Mouse (Mus musculus) ES-E14 (cell line): ENCODE measurements around the gene Abr. TPM values are rescaled to one million over a fixed set of nuclear protein-coding genes. Genes with fewer than 3 reads are reported as not detected.

ENCODE experiments used
- DNase-seq: peaks from one replicate; pipeline ENCODE4 v3.0.0-alpha.2; 2013; ENCODE audit warnings: low read depth, low spot score
- H3K27ac ChIP-seq: 2 replicates; pipeline ENCODE4 v1.5.1; 2012; ENCODE audit warnings: low read depth, mild to moderate bottlenecking, low read length, moderate library complexity, mixed read lengths; ENCODE audit not compliant: poor library complexity, insufficient read depth, severe bottlenecking
- H3K36me3 ChIP-seq: 2 replicates; pipeline ENCODE4 v1.6.1; 2012; ENCODE audit warnings: mild to moderate bottlenecking, low read length, moderate library complexity, mixed read lengths; ENCODE audit not compliant: control insufficient read depth, poor library complexity, insufficient read depth, severe bottlenecking
- H3K4me1 ChIP-seq, 2 experiments: fragments of 150-350 bp in 1 of 2; sonication (generic) in 1 of 2; 2 replicates each; pipeline ENCODE4 v1.6.1; 2012; ENCODE audit warnings: low read length in 2 of 2, mild to moderate bottlenecking in 1 of 2, mixed read lengths in 1 of 2; ENCODE audit not compliant: control insufficient read depth in 2 of 2, insufficient read depth in 2 of 2, poor library complexity in 1 of 2
- H3K4me3 ChIP-seq, 2 experiments: fragments of 150-350 bp in 1 of 2; sonication (generic) in 1 of 2; 2 replicates each; pipeline ENCODE4 v1.5.1; 2012; ENCODE audit warnings: low read length in 2 of 2, low read depth in 1 of 2, mild to moderate bottlenecking in 1 of 2, mixed read lengths in 1 of 2; ENCODE audit not compliant: insufficient read depth in 1 of 2, poor library complexity in 1 of 2, severe bottlenecking in 1 of 2
- H3K9ac ChIP-seq: 2 replicates; pipeline ENCODE4 v1.6.1; 2012; ENCODE audit warnings: low read depth, mild to moderate bottlenecking, low read length, mixed read lengths; ENCODE audit not compliant: poor library complexity, insufficient read depth, severe bottlenecking
- H3K9me3 ChIP-seq: fragments of 150-350 bp; sonication (generic); 2 replicates; pipeline ENCODE4 v1.6.1; 2012; ENCODE audit warnings: low read depth, mild to moderate bottlenecking, low read length; ENCODE audit not compliant: control insufficient read depth, insufficient read depth
- CHD2 ChIP-seq: IDR thresholded peaks from 2 replicates; pipeline ENCODE4 v1.6.1; 2014; ENCODE audit warnings: mild to moderate bottlenecking, low read depth, low read length, inconsistent platforms
- HCFC1 ChIP-seq: IDR thresholded peaks from 2 replicates; pipeline ENCODE4 v1.6.1; 2012; ENCODE audit warnings: low read length, inconsistent platforms, borderline replicate concordance; ENCODE audit not compliant: insufficient read depth
- MAFK ChIP-seq: IDR thresholded peaks from 2 replicates; pipeline ENCODE4 v1.6.1; 2014; ENCODE audit warnings: mild to moderate bottlenecking, low read depth, low read length, inconsistent platforms; ENCODE audit not compliant: insufficient read depth
- ZC3H11A ChIP-seq: IDR thresholded peaks from 2 replicates; pipeline ENCODE4 v1.6.1; 2012; ENCODE audit warnings: low read depth, mild to moderate bottlenecking, inconsistent platforms, low read length, borderline replicate concordance
- ZNF384 ChIP-seq: IDR thresholded peaks from 2 replicates; pipeline ENCODE4 v1.6.1; 2012; ENCODE audit warnings: low read depth, low read length, inconsistent platforms
- in situ Hi-C, 2 experiments: fragments of 600-800 bp; cut with MboI; formaldehyde crosslinking; loops; one replicate each; pipeline ENCODE4 v1.15.1; 2025; ENCODE audit warnings: low sequenced_read_pairs in 2 of 2, inconsistent platforms in 1 of 2; ENCODE audit not compliant: unreplicated experiment in 2 of 2
- total RNA-seq: library from RNA; depleted of rRNA; stranded (reverse); fragments of 300-350 nt; gene quantifications from 2 replicates; pipeline ENCODE4 v1.2.3, GENCODE M21; 2012

The Abr gene
- total RNA-seq, 1 experiment = 28.6 TPM

DNA sequence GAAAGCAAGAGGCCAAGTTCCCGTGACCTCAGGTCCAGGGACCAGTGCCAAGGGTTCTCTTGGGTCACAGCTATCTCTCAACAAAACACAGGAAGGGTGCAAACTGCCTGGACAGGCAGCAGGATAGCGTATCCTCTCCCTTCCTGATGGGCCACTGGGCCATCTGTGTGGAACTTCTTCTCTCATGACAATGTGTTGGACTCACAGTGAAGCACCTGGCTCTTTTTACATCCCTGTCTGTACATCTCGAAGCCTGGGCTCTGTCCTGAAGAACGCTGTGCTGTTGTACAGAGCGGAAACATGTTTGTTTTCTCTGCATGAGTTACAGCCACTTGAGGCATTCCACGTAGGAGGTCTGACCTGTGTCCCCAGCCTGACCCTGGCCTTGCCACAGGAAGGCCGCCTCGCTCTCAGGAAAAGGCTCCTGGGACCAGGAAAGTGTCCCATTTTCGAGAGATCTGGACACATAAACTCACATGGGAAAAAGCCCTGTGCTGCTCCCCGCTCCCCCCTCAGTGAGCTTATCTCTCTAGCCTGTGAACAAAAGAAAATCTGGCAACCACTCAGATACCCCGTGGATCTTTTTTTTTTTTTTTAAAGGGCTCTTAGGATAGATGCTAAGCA lies 242.1 kb downstream of the Abr start:
- in situ Hi-C loops = no loop called here
- H3K9ac ChIP-seq = no peak overlapping the region
- no peak overlapping the region for H3K27ac ChIP-seq
- H3K9me3 ChIP-seq = no peaks in the 10 kb centered on the region
- no peaks in the 10 kb centered on the region for H3K36me3 ChIP-seq
- DNase-seq = no peak
- no peak for TF ChIP-seq ZNF384
- no peak for TF ChIP-seq CHD2
- TF ChIP-seq ZC3H11A = no peak
- no peak for TF ChIP-seq MAFK
- no peak for TF ChIP-seq HCFC1
- no peak overlapping the region for H3K4me3 ChIP-seq
- peaks cover 0 to 16% of the 10 kb centered on the region in 2 experiments; a peak in 2 of 4 replicates for H3K4me1 ChIP-seq

DNA sequence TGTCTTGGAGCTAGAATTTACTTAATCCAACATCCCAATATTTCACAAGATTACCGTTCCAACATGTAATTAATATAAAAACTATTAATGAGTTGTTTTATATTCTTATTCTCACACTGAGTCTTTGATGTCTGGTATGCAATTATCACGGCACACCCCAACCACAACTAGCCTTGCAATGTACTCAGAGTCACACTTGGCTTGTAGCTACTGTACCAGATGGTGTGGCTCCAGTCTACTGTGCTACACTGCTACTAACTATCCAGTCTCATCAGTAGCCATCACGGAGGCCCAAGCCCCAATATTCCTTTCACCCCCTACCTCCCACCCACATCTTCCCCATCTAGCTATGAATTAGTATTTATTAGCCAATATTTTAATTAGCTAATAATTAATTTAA lies 245.7 kb downstream of the Abr start:
- DNase-seq = no peak
- no peak overlapping the region for H3K27ac ChIP-seq
- in situ Hi-C loops = no loop called here
- peaks cover 3 to 21% of the 10 kb centered on the region in 2 experiments; a peak in 3 of 4 replicates for H3K4me1 ChIP-seq
- no peaks in the 10 kb centered on the region for H3K36me3 ChIP-seq
- no peak overlapping the region for H3K4me3 ChIP-seq
- no peak for TF ChIP-seq HCFC1
- TF ChIP-seq ZNF384 = no peak
- no peak for TF ChIP-seq MAFK
- TF ChIP-seq CHD2 = no peak
- TF ChIP-seq ZC3H11A = no peak
- H3K9me3 ChIP-seq = no peaks in the 10 kb centered on the region
- no peak overlapping the region for H3K9ac ChIP-seq

DNA sequence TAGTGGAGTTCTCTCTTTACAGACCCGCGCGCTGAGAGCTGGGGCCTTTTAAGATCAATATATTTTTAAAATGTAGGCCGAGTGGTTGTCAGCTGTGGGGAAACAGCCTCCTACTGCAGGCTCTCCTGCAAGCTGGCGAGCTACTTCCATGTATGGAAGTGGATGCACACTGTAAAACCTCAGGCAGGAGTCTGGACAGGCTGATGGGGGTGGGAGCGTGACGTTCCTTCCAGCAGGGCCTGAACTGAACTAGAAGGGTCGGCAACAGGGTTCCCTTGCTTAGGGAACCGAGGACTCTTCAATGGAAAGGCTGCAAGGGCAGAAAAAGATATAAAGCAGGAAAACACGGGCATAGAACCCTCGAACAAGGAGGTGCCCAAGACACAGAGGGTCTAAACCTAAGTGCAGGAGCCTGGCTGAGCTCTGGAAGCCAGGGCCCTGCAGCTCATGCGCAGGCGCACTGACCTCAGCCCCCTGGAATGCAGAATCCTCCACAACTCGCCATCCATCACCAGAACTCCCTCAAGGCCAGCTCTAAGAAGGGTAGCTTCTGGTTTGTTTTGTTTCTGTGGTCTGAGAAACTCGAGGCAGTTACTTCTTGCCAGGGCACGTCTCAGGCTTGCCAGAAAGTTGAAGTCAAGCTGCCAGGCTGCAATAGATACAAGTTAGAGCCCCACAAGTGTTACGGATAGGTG lies 247.5 kb downstream of the Abr start:
- DNase-seq = no peak
- in situ Hi-C loops = no loop called here
- TF ChIP-seq MAFK (no peak), HCFC1 (no peak), ZNF384 (no peak), CHD2 (no peak), ZC3H11A (no peak)
- H3K9me3 ChIP-seq = no peaks in the 10 kb centered on the region
- H3K27ac ChIP-seq = peak overlapping the region; percentile 48; the same call in 1 of the 2 replicates
- no peaks in the 10 kb centered on the region for H3K36me3 ChIP-seq
- H3K9ac ChIP-seq = no peak overlapping the region; the same call in 1 of the 2 replicates
- H3K4me3 ChIP-seq = peak overlapping the region in 1 of 2 experiments; percentile 54; a peak in 2 of 4 replicates
- peaks cover 3 to 15% of the 10 kb centered on the region in 2 experiments; a peak in 3 of 4 replicates for H3K4me1 ChIP-seq

DNA sequence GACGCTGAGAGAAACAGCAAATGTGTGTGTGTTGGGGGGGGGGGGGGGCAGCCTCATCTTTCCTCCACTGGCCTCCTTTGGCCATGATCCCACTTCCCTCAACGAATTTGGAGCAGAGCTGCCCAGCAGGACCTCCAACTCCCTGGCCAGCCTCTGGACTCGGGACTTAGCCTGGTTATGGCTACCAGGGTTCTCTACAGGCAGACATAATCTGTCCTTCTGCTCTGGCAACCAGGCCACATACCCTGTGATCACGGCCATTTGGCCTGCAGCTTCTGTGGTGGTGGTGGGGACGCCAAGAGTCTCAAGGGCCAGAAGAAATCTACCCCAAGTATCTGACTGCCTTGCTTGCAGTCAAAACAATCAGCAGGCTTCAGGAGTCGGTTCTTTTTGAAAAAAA lies 249.6 kb downstream of the Abr start:
- Histone ChIP-seq H3K36me3 (no peaks in the 10 kb centered on the region), H3K9me3 (no peaks in the 10 kb centered on the region), H3K4me1 (peaks cover 3 to 15% of the 10 kb centered on the region in 2 experiments; a peak in 3 of 4 replicates), H3K27ac (no peak overlapping the region), H3K9ac (no peak overlapping the region), H3K4me3 (no peak overlapping the region)
- DNase-seq = no peak
- in situ Hi-C loops = no loop called here
- TF ChIP-seq ZNF384 = no peak
- TF ChIP-seq HCFC1 = no peak
- TF ChIP-seq CHD2 = no peak
- TF ChIP-seq MAFK = no peak
- no peak for TF ChIP-seq ZC3H11A
